Mouse (Mus musculus): ENCODE data around the gene Rnls. TPM values are rescaled to one million over a fixed set of nuclear protein-coding genes. Genes with fewer than 3 reads are reported as not detected.

The Rnls gene
- polyA plus RNA-seq, 1 experiment from 2014 or later, result 9.7 TPM

DNA sequence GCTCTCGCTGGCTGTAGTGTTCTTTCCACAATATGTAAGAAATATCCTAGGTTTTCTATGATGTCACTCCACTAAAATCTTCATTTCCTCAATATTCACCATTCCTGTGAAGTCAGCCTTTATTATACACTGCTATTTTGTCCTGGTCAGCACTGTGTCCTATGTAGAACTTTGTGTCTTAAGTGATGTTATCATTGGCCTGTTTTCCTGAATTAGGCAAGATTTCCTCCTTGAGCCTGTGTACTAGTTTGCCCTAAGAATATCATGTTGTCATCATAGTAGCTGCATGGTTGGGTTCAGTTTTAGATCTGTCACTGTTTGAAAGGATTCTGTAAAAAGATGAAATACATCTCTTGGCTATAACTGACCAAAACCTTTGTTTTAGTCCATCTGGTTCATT lies 203.3 kb downstream of the Rnls start:
- 78% methylated on average over 1 of the region's 1 CpGs for WGBS
- ATAC-seq (replicated peaks; ENCODE audit: low FRiP score, low read depth), result no peak

DNA sequence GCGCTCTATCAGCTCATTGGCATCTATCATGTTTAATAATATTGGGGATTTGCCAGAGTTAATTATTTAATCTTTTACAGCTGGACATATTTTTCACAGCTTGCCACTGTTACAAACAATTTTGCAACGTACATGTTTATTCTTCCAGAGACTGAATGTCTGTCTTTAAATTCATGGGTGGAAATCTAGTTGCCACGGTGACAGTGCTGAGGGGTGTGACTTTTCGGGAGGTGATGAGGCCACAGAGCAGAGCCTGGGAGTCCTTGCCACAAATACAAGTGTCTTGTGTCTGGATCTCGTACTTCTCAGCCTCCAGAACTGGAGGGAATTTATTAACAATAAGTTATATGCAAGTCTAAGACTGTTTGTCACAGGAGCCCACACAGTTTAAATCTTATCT lies 212.5 kb downstream of the Rnls start:
- 64% methylated on average over 5 of the region's 5 CpGs for WGBS
- no peak overlapping the region for H3K27ac ChIP-seq
- no peaks in the 10 kb centered on the region for H3K9me3 ChIP-seq (replicated peaks; ENCODE audit: low read length)
- H3K9ac ChIP-seq (ENCODE audit: low read depth, low read length), result no peak overlapping the region
- H3K4me2 ChIP-seq (ENCODE audit: low read length), result no peak overlapping the region
- ATAC-seq (replicated peaks; ENCODE audit: low FRiP score, low read depth) (no peak), DNase-seq (ENCODE audit: low spot score) (no peak)
- TF ChIP-seq CTCF (IDR thresholded peaks at IDR 0.05; ENCODE audit: low read depth), result no peak
- no peaks in the 10 kb centered on the region for H3K27me3 ChIP-seq (ENCODE audit: insufficient read depth, low read length)
- H3K4me1 ChIP-seq (replicated peaks; ENCODE audit: insufficient read depth, low read length), result no peaks in the 10 kb centered on the region
- no peaks in the 10 kb centered on the region for H3K36me3 ChIP-seq (ENCODE audit: insufficient read depth, low read length)
- no peak overlapping the region for H3K4me3 ChIP-seq (replicated peaks; ENCODE audit: low read depth, low read length)

More for the DNA sequence above, 203.3 kb downstream of the Rnls start:
- no peak overlapping the region for H3K4me2 ChIP-seq (ENCODE audit: low read length)
- no peaks in the 10 kb centered on the region for H3K27me3 ChIP-seq (ENCODE audit: insufficient read depth, low read length)
- no peaks in the 10 kb centered on the region for H3K36me3 ChIP-seq (ENCODE audit: insufficient read depth, low read length)
- no peak for DNase-seq (ENCODE audit: low spot score)
- no peak overlapping the region for H3K27ac ChIP-seq
- H3K4me3 ChIP-seq (replicated peaks; ENCODE audit: low read depth, low read length), result no peak overlapping the region
- H3K4me1 ChIP-seq (replicated peaks; ENCODE audit: insufficient read depth, low read length), result no peaks in the 10 kb centered on the region
- H3K9me3 ChIP-seq (replicated peaks; ENCODE audit: low read length), result no peaks in the 10 kb centered on the region
- TF ChIP-seq CTCF (IDR thresholded peaks at IDR 0.05; ENCODE audit: low read depth), result no peak
- no peak overlapping the region for H3K9ac ChIP-seq (ENCODE audit: low read depth, low read length)

DNA sequence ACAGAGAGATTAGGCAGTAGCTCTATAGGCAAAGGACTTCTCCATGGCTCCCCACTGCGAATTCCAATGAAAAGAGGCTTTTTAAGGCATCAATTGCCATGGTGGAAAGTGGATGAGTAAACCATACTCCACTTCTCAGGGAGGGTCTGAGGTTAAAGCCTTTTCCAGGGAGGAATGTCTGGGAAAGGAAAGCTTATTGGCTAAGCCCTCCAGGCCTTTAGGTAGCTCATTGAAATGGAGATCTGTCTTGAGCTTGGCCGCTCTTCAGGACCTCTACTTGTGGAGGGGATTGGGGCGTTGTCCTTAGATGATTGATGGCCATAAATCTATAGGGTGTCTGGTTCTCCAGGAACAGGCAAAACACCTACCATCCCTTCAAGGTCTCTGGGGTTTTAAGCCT lies 213.2 kb downstream of the Rnls start:
- WGBS, result 68% methylated on average over 3 of the region's 3 CpGs
- no peak overlapping the region for H3K4me2 ChIP-seq (ENCODE audit: low read length)
- no peaks in the 10 kb centered on the region for H3K36me3 ChIP-seq (ENCODE audit: insufficient read depth, low read length)
- TF ChIP-seq CTCF (IDR thresholded peaks at IDR 0.05; ENCODE audit: low read depth), result no peak
- no peak overlapping the region for H3K4me3 ChIP-seq (replicated peaks; ENCODE audit: low read depth, low read length)
- H3K4me1 ChIP-seq (replicated peaks; ENCODE audit: insufficient read depth, low read length), result no peaks in the 10 kb centered on the region
- H3K27ac ChIP-seq, result no peak overlapping the region
- H3K27me3 ChIP-seq (ENCODE audit: insufficient read depth, low read length), result no peaks in the 10 kb centered on the region
- H3K9ac ChIP-seq (ENCODE audit: low read depth, low read length), result no peak overlapping the region
- no peaks in the 10 kb centered on the region for H3K9me3 ChIP-seq (replicated peaks; ENCODE audit: low read length)
- ATAC-seq (replicated peaks; ENCODE audit: low FRiP score, low read depth) (no peak), DNase-seq (ENCODE audit: low spot score) (no peak)

DNA sequence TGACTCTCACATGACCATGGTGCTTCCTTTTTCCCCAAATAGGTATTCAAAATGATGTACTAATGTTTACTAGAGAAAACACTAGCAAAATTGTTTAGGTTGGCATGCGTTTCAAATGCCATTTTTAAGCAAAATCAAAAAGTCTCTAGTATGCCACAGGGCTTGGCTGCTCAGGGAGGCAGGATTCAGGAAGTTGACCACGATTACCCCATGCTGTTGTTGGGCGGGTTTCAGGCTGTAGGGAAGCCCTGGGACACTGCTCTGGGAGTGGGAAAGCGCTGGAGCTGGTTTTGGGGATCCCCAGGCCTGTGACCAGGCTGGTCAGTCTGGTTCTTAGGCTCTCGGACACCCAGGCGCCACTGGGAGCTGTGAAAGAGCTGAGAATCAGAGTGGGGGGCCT lies 213.7 kb downstream of the Rnls start:
- Histone ChIP-seq H3K4me1 (replicated peaks; ENCODE audit: insufficient read depth, low read length) (no peaks in the 10 kb centered on the region), H3K27me3 (ENCODE audit: insufficient read depth, low read length) (no peaks in the 10 kb centered on the region), H3K4me2 (ENCODE audit: low read length) (no peak overlapping the region), H3K4me3 (replicated peaks; ENCODE audit: low read depth, low read length) (no peak overlapping the region), H3K9me3 (replicated peaks; ENCODE audit: low read length) (no peaks in the 10 kb centered on the region), H3K36me3 (ENCODE audit: insufficient read depth, low read length) (no peaks in the 10 kb centered on the region), H3K27ac (no peak overlapping the region), H3K9ac (ENCODE audit: low read depth, low read length) (no peak overlapping the region)
- 58% methylated on average over 6 of the region's 6 CpGs for WGBS
- DNase-seq (ENCODE audit: low spot score), result no peak
- no peak for TF ChIP-seq CTCF (IDR thresholded peaks at IDR 0.05; ENCODE audit: low read depth)
- no peak for ATAC-seq (replicated peaks; ENCODE audit: low FRiP score, low read depth)

DNA sequence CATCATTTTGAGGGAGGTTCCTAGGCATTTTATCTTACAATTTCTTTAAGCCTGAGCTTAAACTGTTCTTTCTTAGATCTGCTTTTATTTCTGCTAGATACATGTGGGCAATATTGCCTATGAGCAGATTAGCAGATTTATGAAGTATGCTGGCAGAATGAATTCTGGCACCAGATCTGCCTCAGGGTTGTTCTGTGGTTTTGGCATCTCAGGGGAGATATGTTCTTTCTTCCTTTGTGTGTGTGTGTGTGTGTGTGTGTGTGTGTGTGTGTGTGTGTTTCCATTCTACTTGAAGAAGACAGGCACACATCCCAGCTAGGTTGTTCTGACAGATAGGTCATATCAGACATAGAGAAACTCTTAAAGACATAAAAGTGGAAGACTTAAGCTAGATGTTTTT lies 218.1 kb downstream of the Rnls start:
- ATAC-seq (replicated peaks; ENCODE audit: low FRiP score, low read depth), result no peak
- no peak for DNase-seq (ENCODE audit: low spot score)
- TF ChIP-seq CTCF (IDR thresholded peaks at IDR 0.05; ENCODE audit: low read depth), result no peak

DNA sequence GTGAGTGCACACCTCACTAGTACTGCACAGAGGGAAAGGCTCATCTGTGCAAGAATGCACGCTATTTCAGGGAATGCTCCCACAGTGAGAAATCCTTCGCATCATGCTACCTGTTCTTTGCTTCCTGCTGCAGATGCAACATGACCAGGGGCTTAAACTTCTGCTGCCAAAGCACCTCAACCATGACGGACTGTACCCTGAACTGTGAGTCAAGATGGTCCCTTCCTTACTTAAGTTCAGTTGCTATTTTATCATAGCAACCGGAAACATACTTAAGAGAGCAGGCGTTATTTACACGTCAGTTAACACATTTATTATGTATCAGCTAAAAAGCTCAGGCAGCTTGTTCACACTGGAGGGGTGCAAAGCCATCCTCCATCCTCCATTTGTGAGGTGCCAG lies 222.2 kb downstream of the Rnls start:
- H3K9me3 ChIP-seq (replicated peaks; ENCODE audit: low read length), result no peaks in the 10 kb centered on the region
- H3K4me1 ChIP-seq (replicated peaks; ENCODE audit: insufficient read depth, low read length), result no peaks in the 10 kb centered on the region
- 73% methylated on average over 6 of the region's 6 CpGs for WGBS
- DNase-seq (ENCODE audit: low spot score), result no peak
- no peaks in the 10 kb centered on the region for H3K27me3 ChIP-seq (ENCODE audit: insufficient read depth, low read length)
- no peak overlapping the region for H3K4me2 ChIP-seq (ENCODE audit: low read length)
- no peak for TF ChIP-seq CTCF (IDR thresholded peaks at IDR 0.05; ENCODE audit: low read depth)
- no peak for ATAC-seq (replicated peaks; ENCODE audit: low FRiP score, low read depth)
- H3K27ac ChIP-seq, result no peak overlapping the region
- H3K9ac ChIP-seq (ENCODE audit: low read depth, low read length), result no peak overlapping the region
- H3K36me3 ChIP-seq (ENCODE audit: insufficient read depth, low read length), result no peaks in the 10 kb centered on the region
- no peak overlapping the region for H3K4me3 ChIP-seq (replicated peaks; ENCODE audit: low read depth, low read length)

More for the DNA sequence above, 218.1 kb downstream of the Rnls start:
- H3K4me1 ChIP-seq (replicated peaks; ENCODE audit: insufficient read depth, low read length), result no peaks in the 10 kb centered on the region
- no peak overlapping the region for H3K27ac ChIP-seq
- H3K27me3 ChIP-seq (ENCODE audit: insufficient read depth, low read length), result no peaks in the 10 kb centered on the region
- no peak overlapping the region for H3K4me3 ChIP-seq (replicated peaks; ENCODE audit: low read depth, low read length)
- no peaks in the 10 kb centered on the region for H3K36me3 ChIP-seq (ENCODE audit: insufficient read depth, low read length)
- no peaks in the 10 kb centered on the region for H3K9me3 ChIP-seq (replicated peaks; ENCODE audit: low read length)
- H3K4me2 ChIP-seq (ENCODE audit: low read length), result no peak overlapping the region
- no peak overlapping the region for H3K9ac ChIP-seq (ENCODE audit: low read depth, low read length)

DNA sequence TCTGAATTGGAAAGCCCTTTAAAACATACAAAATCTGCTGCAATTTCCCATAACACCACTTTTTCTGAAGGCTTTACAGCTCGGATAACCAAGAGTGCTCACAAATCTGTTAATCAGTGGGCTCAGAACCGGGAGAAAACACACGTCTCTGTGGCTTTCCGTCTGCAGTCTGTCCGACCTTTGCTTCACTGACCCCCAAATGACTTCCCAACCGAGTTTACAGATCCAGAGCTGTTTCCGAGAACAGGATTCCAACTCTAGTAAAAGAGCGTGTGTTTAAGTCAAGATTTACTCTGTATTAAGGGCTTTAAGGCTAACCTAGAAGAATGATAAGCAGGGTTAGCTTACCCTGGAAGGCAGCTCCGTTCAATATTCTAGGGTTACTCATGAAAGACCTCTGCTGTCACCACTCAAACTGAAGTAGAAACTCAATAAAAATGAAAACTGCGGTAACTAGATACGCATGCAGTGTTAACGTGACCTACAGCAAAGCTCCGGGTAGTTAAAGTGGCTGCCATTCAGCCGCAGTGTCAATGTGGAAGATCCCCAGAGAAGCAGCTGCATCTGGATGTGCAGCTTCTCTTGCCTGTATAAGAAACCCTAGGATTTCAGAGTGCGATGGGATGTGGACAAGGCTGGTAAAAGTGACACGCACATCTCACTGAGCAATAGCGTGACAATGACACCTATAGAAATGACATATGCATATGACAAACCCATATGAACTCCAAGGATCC lies 224.4 kb downstream of the Rnls start:
- H3K36me3 ChIP-seq (ENCODE audit: insufficient read depth, low read length), result no peaks in the 10 kb centered on the region
- 0 out of 2 replicates have a peak overlapping the region, but pooled peaks have one; percentile 20 for H3K27ac ChIP-seq
- ATAC-seq (replicated peaks; ENCODE audit: low FRiP score, low read depth) (no peak), DNase-seq (ENCODE audit: low spot score) (peak; percentile 65)
- WGBS, result 27% methylated on average over 17 of the region's 17 CpGs
- H3K4me1 ChIP-seq (replicated peaks; ENCODE audit: insufficient read depth, low read length), result no peaks in the 10 kb centered on the region
- H3K9ac ChIP-seq (ENCODE audit: low read depth, low read length), result no peak overlapping the region
- H3K4me2 ChIP-seq (ENCODE audit: low read length), result peak overlapping the region; percentile 30; the same call in 1 of the 2 replicates
- TF ChIP-seq CTCF (IDR thresholded peaks at IDR 0.05; ENCODE audit: low read depth), result no peak
- no peaks in the 10 kb centered on the region for H3K27me3 ChIP-seq (ENCODE audit: insufficient read depth, low read length)
- no peaks in the 10 kb centered on the region for H3K9me3 ChIP-seq (replicated peaks; ENCODE audit: low read length)
- no peak overlapping the region for H3K4me3 ChIP-seq (replicated peaks; ENCODE audit: low read depth, low read length)

Measured in kidney, postnatal 0 days (tissue).